Mouse (Mus musculus) forebrain, embryonic 12.5 days (tissue): ENCODE data around the gene Spr. TPM values are rescaled to one million over a fixed set of nuclear protein-coding genes. Genes with fewer than 3 reads are reported as not detected.
"Not testable (repeated sequence)": the region's sequence is repeated elsewhere in the genome, so short reads cannot be mapped to it uniquely, and the experiment has no call there.

Experiments used
- ATAC-seq: fragments of 200-750 bp; cut with Nextera tagmentation; 2 replicates; pipeline ENCODE4 v1.8.0; 2017; ENCODE audit warnings: moderate TSS enrichment; ENCODE audit not compliant: low FRiP score
- H3K27ac ChIP-seq: fragments of 300-500 bp; sonication (generic); 2 replicates; pipeline ENCODE4 v1.5.1; 2016; ENCODE audit warnings: mild to moderate bottlenecking
- H3K27me3 ChIP-seq: fragments of 300-500 bp; sonication (generic); 2 replicates; pipeline ENCODE4 v1.6.1; 2016; ENCODE audit warnings: mild to moderate bottlenecking
- H3K36me3 ChIP-seq: fragments of 300-500 bp; sonication (generic); replicated peaks from 2 replicates; pipeline ENCODE4 v1.6.1; 2016; ENCODE audit warnings: mild to moderate bottlenecking
- H3K4me1 ChIP-seq: fragments of 300-500 bp; sonication (generic); 2 replicates; pipeline ENCODE4 v1.6.1; 2016
- H3K4me2 ChIP-seq: fragments of 300-500 bp; sonication (generic); 2 replicates; pipeline ENCODE4 v1.6.1; 2016; ENCODE audit warnings: mild to moderate bottlenecking, moderate library complexity
- H3K4me3 ChIP-seq: fragments of 300-500 bp; sonication (generic); replicated peaks from 2 replicates; pipeline ENCODE4 v1.5.1; 2016; ENCODE audit warnings: mild to moderate bottlenecking
- H3K9ac ChIP-seq: fragments of 300-500 bp; sonication (generic); 2 replicates; pipeline ENCODE4 v1.6.1; 2016; ENCODE audit warnings: mild to moderate bottlenecking
- H3K9me3 ChIP-seq: fragments of 300-500 bp; sonication (generic); 2 replicates; pipeline ENCODE4 v1.6.1; 2016
- WGBS: fragments of 180-500 bp; shearing (Covaris S2); methylation state at CpG from one replicate; pipeline ENCODE4 v1.1.7; 2016; 5-methylcytosine and 5-hydroxymethylcytosine counted together
- polyA plus RNA-seq: library from polyadenylated mRNA; unstranded; fragments of >200 nt; fragmentation: Nextera tagmentation; extraction: Ambion mirVana; gene quantifications from 2 replicates; pipeline ENCODE4 v1.2.1, GENCODE M21; 2016

Gene Spr
- 28.9 and 31.7 TPM in 2 replicates for polyA plus RNA-seq

DNA sequence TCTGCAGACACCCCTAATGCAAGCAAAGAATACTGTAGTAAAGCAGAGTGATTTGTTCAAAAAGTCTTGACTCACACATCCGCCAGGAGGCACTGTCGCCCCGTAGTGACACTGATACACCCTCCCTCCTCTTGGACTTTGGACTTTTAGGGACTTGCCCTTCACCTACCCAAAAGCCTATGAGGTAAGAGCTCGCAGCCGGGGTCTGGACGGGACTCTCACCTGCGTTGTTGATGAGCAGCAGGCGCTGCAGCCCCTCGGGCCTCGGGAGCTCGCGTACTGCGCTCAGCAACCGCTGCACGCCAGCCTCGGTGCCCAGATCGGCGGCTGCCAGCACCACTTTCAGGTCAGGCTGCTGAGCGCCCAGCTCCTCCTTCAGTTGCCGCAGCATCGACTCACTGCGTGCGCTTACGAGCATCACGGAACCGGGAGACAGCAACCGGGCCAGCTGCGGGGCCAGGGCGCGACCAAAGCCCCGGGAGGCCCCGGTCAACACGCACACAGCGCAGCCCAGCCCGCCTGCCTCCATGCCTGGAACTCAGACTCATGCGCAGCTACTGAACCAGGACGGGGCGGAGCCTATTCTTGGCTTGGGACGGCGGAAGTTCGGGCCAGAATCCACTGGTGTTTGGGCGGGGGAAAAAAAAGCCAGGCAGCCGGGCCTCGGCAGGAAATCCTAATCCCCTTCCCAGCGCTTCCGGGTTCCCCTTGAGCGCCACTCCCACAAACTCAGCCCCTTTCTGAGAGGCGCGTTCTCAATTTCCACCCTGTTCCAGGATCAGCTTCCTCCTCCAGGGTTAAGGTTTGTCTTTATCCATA is at the start of gene Spr:
Gene Spr (minus strand): TSS at position 550 of the 819 bp plus-strand sequence.
- Histone ChIP-seq H3K36me3 (peaks cover 11% of the 10 kb centered on the region), H3K27me3 (no peaks in the 10 kb centered on the region), H3K4me2 (peak within 1 kb of the TSS; percentile 69), H3K27ac (peak within 1 kb of the TSS; percentile 88), H3K9ac (peak within 1 kb of the TSS; percentile 82), H3K4me3 (peak within 1 kb of the TSS; percentile 75), H3K4me1 (peaks cover 12% of the 10 kb centered on the region), H3K9me3 (no peaks in the 10 kb centered on the region)
- WGBS: under 1% methylated on average over 49 of the region's 49 CpGs
- peak; percentile 91 for ATAC-seq

DNA sequence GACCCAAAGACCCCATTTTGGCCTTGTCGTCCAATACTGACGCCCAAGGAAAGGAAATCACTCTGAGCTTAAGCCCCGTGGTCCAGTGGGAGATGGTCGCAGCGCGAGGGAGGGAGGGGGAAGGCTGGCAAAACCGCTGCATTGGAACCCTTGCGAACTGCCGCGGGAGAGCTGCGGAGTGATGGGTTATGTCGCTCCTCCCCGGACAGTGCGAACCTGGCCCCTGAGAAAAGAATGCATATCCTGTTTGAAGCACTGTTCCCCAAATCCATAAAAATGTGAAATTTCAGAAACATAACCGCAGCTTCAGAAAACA is 49.1 kb upstream of the Spr start:
- Histone ChIP-seq H3K4me2 (peak overlapping the region; percentile 93), H3K4me1 (peaks cover 47% of the 10 kb centered on the region), H3K9ac (peak overlapping the region; percentile 88; the same call in 1 of the 2 replicates), H3K4me3 (peak overlapping the region; percentile 74), H3K27ac (peak overlapping the region; percentile 93), H3K9me3 (no peaks in the 10 kb centered on the region), H3K36me3 (no peaks in the 10 kb centered on the region; the same call in 1 of the 2 replicates), H3K27me3 (peaks cover 73% of the 10 kb centered on the region)
- WGBS: 2% methylated on average over 15 of the region's 15 CpGs
- ATAC-seq: no peak

DNA sequence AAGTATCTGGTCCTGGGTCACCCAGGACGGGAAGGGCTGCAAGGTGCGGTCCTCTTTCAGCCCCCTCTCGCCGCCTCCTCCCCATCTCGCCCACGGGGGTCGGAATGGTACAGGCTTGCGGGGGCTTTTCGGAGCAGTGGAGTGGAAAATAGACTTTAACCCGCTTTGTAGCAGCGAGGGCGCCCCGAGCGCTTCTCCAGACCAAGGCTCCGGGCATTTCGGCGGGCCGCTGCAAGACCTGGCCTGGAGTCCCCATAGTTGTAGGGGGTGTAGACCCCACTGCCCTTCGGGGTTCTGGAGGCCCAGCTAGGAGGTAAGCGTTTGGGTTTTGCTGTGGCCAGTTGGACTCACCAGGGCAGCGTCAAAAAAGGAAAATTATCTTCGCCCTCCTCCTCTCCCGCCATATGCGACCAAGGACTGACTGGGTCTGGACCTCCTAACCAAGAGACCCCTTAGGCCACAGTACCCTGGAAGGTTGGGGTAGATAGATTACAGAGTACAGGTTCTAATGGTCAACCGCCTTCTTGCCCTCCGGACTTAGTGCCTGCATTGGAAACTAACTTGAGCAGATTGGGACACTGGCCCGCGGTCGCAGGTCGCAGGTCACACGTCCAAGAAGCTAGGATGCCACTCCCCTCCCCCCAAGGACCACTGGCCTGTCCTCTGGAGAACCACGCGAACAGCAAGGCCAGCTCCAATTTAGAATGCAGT is 48.6 kb upstream of the Spr start:
- H3K4me2 ChIP-seq: peak overlapping the region; percentile 93
- peak; percentile 50; the same call in 1 of the 2 replicates for ATAC-seq
- WGBS: 2% methylated on average over 33 of the region's 33 CpGs
- H3K27ac ChIP-seq: peak overlapping the region; percentile 93
- H3K4me1 ChIP-seq: peaks cover 47% of the 10 kb centered on the region
- no peaks in the 10 kb centered on the region for H3K9me3 ChIP-seq
- H3K27me3 ChIP-seq: peaks cover 68% of the 10 kb centered on the region
- H3K4me3 ChIP-seq: peak overlapping the region; percentile 74
- peak overlapping the region; percentile 88 for H3K9ac ChIP-seq
- no peaks in the 10 kb centered on the region; the same call in 1 of the 2 replicates for H3K36me3 ChIP-seq

DNA sequence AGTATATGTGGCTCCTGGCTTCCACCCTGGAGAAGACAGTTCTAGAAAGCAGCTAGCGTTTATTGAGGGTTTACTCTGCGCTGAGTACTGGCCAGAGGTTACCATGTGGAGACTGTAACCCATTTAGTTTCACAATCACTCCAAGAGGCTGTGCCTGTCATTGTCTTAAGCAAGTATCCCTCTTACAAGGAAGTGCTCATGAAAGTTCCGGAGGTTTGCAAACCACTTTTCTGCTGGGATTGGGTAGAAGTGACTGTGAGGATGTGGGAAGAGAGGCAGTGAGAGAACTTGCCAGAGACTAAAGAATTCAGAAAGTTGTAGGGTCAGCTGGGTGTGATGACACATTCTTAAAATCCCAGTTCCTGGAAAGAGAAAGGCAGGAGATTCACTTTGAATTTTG is 46.4 kb upstream of the Spr start:
- peaks cover 52% of the 10 kb centered on the region for H3K27me3 ChIP-seq
- H3K36me3 ChIP-seq: no peaks in the 10 kb centered on the region
- H3K4me1 ChIP-seq: peaks cover 34% of the 10 kb centered on the region
- no peak overlapping the region for H3K27ac ChIP-seq
- no peaks in the 10 kb centered on the region for H3K9me3 ChIP-seq
- no peak overlapping the region for H3K9ac ChIP-seq
- ATAC-seq: no peak
- WGBS: 63% methylated on average over 3 of the region's 3 CpGs
- no peak overlapping the region for H3K4me2 ChIP-seq
- no peak overlapping the region for H3K4me3 ChIP-seq

DNA sequence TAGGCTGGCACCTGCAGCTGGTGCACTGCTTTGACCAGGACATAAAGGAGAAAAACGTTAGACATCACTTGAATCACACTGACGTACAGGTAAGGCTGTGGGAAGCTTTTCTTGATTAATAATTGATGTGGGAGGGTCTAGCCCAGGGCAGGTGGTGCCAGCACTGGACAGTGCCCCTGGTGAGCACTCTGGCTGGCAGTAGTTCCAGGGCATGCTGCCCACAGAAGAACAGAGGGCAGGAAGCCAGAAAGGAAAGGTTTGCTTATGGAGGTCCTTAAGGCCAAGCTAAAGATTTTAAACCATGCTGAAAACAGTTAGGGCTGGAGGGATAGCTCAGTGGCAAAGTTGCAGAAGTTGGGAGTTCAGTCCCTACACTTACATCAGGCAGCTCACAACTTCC is 42.5 kb upstream of the Spr start:
- WGBS: 88% methylated on average over 2 of the region's 2 CpGs
- no peak for ATAC-seq
- H3K4me2 ChIP-seq: no peak overlapping the region
- H3K27ac ChIP-seq: no peak overlapping the region
- H3K36me3 ChIP-seq: no peaks in the 10 kb centered on the region
- H3K4me1 ChIP-seq: no peaks in the 10 kb centered on the region
- H3K9ac ChIP-seq: no peak overlapping the region
- peaks cover 19% of the 10 kb centered on the region for H3K27me3 ChIP-seq
- H3K4me3 ChIP-seq: no peak overlapping the region
- H3K9me3 ChIP-seq: no peaks in the 10 kb centered on the region

DNA sequence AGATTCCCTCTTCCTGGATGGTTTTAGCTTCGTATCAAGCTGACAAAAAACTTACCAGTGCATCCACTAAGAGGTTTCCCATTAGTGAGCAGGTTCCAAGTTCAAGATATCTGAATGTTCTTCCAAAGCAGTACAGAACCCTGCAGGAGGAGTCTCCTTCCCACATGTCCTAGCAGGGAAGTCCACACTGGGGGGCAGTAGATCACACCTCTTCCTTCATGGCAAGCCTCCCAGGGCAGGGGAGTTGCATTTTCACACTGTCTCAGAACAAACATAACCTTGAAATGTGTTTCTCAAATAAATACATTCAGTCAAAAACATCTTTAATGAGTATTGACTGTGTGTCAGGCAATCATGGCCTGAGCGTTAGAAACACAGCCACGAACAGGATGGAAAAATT is 42.0 kb upstream of the Spr start:
- ATAC-seq: no peak
- H3K4me1 ChIP-seq: no peaks in the 10 kb centered on the region
- H3K4me2 ChIP-seq: no peak overlapping the region
- peaks cover 17% of the 10 kb centered on the region for H3K27me3 ChIP-seq
- H3K36me3 ChIP-seq: no peaks in the 10 kb centered on the region
- WGBS: 79% methylated on average over 3 of the region's 3 CpGs
- no peak overlapping the region for H3K27ac ChIP-seq
- H3K9me3 ChIP-seq: no peaks in the 10 kb centered on the region
- H3K9ac ChIP-seq: no peak overlapping the region
- H3K4me3 ChIP-seq: no peak overlapping the region

DNA sequence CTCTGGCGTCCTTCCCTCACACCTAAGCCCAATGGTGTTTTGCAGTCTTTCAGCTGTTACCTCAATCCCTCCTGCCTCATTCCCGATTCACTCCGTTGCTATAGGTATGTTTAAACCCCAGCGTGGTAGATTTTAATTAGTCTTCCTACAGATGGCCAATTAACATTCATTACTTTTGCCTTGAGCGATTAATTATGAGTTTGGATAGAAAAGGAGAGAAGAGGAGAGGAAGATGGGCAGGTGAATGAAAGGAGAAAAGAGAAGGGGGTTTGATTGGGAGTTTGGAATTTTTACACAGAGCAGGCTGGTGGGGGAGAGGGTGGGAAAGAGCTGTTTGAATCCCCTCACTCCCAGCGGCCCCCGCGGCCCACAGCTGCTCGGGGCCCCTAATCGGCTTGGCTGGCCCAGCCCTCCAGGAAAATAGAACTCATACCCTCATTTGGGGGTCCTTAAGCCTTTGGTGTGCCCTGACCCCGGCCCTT is 27.9 kb upstream of the Spr start:
- H3K9me3 ChIP-seq: no peaks in the 10 kb centered on the region
- no peak overlapping the region for H3K9ac ChIP-seq
- peak overlapping the region; percentile 90 for H3K27ac ChIP-seq
- no peaks in the 10 kb centered on the region for H3K27me3 ChIP-seq
- WGBS: 10% methylated on average over 11 of the region's 11 CpGs
- peak; percentile 88 for ATAC-seq
- H3K4me3 ChIP-seq: no peak overlapping the region
- peak overlapping the region; percentile 45 for H3K4me2 ChIP-seq
- H3K36me3 ChIP-seq: no peaks in the 10 kb centered on the region
- H3K4me1 ChIP-seq: peaks cover 33% of the 10 kb centered on the region

DNA sequence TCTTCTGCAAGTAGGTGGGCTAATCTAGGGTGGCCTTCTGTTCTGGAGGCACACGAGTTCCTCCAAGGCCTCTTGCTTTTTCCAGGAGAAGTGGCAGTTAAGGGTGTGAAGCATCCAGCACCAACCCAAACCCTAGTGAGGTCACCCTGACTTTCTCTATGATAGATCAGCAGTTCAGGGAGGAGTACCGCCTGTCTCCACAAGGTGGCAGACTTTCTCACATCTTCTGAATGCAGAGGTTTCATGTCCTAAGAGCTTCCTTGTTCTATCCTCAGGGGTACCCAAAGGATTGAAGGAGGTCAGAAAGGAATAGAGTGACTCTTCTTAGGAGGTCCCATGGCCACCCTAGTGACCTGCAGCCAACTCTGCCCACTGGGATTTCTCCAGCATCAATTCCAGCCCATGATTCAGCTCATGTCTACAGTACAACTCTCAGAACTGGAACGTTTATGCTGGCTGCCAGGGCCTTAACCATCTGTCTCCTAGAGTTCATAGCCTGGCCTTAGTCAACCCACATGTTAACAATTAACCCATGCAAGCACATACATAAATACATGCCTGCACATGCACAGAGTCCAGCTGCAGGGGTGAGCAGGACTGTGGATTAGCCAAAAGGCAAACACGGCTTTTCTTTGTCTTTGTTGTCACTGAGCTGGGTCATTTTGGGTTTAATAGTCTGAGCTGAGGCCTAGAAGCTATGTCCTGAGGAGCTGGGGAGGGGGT is 22.8 kb upstream of the Spr start:
- no peaks in the 10 kb centered on the region for H3K36me3 ChIP-seq
- H3K27me3 ChIP-seq: no peaks in the 10 kb centered on the region
- no peak overlapping the region for H3K4me2 ChIP-seq
- H3K4me3 ChIP-seq: no peak overlapping the region
- no peaks in the 10 kb centered on the region for H3K9me3 ChIP-seq
- H3K9ac ChIP-seq: no peak overlapping the region
- H3K4me1 ChIP-seq: peaks cover 36% of the 10 kb centered on the region
- 36% methylated on average over 4 of the region's 4 CpGs for WGBS
- no peak for ATAC-seq
- peak overlapping the region; percentile 42; the same call in 1 of the 2 replicates for H3K27ac ChIP-seq

DNA sequence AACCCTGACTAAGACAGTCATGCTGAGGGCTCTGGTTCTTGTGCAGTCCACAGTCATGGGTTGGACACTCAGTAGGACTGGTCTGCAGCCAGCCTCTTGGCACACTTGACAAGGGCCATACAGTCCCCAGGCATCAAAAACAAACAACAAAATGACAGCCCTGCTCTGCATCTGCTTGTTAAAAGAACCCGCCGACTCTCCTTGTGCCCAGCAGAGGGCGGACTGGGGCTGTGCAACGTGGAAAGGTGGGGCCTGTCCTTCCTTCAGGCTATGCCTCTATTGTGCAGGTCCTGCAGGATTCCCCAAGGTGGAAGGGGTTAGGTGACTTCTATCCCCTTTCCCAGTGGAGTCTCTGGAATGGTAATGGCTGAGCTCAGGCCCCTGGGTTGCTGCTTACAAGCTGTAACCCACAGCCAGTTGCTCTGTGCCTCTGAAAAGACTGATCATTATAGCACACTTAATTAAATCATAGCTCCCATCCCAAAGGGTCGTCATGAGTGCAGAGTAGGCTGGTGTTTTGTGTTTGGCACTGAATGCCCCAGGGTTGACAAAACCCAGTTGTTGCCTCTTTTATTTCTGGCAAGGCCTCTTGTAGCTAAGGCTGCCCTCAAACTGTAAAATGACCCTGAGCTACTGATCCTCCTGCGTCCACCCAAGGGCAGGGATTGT is 21.7 kb upstream of the Spr start:
- ATAC-seq, H3K36me3 ChIP-seq, H3K9ac ChIP-seq, H3K4me2 ChIP-seq, H3K9me3 ChIP-seq, H3K4me3 ChIP-seq, H3K27me3 ChIP-seq: not testable (repeated sequence)
- Histone ChIP-seq H3K4me1 (peaks cover 33% of the 10 kb centered on the region), H3K27ac (peak overlapping the region; percentile 13; the same call in 1 of the 2 replicates)
- WGBS: 15% methylated on average over 6 of the region's 6 CpGs

DNA sequence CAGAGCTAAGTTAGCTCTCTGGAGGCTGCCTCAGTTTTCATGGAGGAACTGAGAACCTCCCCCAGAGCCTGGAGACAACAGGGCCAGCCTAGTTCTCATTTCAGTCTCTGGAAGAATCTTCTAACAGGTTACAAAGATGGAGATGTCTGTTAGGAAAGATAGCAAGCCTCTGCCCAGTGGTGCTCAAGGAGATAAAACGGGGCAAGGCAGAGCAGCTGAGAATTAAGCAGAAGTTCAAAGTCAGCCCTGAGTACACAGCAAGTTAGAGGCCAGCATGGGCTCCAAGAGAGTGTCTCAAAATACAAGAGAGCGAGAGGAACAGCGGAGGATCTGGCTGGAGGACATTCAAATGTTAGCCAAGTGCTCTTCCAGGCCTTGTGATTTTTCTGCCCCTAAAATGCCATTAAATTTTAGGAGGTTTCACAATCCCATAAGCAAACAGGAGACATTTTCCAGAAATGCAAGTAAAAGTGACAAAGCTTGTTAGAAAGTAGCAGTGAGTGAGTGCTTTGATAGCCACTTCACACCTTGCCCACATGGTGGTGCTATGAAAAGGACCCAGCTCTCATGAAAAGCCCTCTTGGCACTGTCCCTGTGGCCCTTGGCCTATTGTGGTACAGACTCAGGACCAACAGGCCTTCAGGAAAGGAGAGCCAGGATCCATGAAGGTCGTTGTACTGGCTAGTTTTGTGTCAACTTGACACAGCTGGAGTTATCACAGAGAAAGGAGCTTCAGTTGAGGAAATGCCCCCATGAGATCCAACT is 20.7 kb upstream of the Spr start:
- not testable (repeated sequence) for H3K36me3 ChIP-seq, H3K9ac ChIP-seq, ATAC-seq, H3K27ac ChIP-seq, H3K27me3 ChIP-seq, H3K4me2 ChIP-seq, H3K9me3 ChIP-seq, H3K4me3 ChIP-seq
- 77% methylated on average over 4 of the region's 4 CpGs for WGBS
- peaks cover 25% of the 10 kb centered on the region for H3K4me1 ChIP-seq

DNA sequence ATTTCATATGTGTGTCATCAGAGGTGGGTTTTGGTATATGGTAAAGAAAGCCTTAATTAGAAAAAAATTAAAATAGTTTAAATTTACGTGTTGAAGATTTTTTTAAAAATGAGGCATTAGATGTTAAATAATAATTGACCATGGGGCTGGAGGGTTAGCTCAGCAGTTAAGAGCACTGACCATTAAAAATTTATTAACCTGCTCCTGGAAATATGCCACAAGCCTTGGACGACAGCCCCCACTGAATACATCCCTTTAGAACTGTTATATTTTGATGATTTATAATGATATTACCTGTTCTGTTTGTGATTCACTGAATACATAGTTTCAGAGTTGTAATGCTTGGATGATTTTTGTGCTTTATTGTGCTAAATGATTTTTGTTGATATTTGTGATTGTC is 19.0 kb upstream of the Spr start:
- not testable (repeated sequence) for H3K36me3 ChIP-seq, H3K4me2 ChIP-seq, H3K4me3 ChIP-seq, H3K9me3 ChIP-seq, H3K9ac ChIP-seq, H3K27me3 ChIP-seq, H3K27ac ChIP-seq, ATAC-seq
- H3K4me1 ChIP-seq: peaks cover 19% of the 10 kb centered on the region
- 89% methylated on average over 2 of the region's 2 CpGs for WGBS
